Mouse (Mus musculus) adipocyte (in vitro differentiated cells): ENCODE results near the gene Pou3f1.

Source experiments
- DNase-seq: peaks from one replicate; pipeline ENCODE4 v3.0.0-alpha.2; 2016; ENCODE audit warnings: low spot score

Pou3f1 gene

GRCm38 (mm10) chr4:124656518-124656853 is at the start of gene Pou3f1:
Gene Pou3f1, plus strand, starts transcription at chr4:124656807.
- DNase-seq, result no peak

DNA sequence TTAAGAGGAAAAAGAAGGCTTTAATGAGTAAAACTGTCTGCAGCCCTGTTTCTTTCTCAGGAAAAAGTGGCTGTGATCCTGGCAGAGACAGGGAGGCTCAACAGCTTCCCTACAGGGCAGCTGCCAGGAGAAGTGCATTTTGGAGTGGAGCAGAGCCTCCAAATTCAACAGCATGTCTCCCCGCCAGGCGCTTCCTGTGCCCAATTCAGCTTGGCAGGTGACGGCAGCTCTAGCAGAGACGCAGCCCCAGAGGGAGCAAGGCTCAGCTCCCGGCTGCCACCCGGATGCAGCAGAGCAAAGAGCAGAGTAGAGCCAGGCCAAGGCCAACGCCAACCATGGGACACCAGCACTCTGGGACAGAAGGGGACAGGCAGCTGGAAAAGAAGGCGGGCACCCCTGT is 49.4 kb upstream of the Pou3f1 start:
- DNase-seq, result no peak

- no peak for DNase-seq
These were observed 46.5 kb upstream of the Pou3f1 start for GRCm38 (mm10) chr4:124610066-124610465.

DNA sequence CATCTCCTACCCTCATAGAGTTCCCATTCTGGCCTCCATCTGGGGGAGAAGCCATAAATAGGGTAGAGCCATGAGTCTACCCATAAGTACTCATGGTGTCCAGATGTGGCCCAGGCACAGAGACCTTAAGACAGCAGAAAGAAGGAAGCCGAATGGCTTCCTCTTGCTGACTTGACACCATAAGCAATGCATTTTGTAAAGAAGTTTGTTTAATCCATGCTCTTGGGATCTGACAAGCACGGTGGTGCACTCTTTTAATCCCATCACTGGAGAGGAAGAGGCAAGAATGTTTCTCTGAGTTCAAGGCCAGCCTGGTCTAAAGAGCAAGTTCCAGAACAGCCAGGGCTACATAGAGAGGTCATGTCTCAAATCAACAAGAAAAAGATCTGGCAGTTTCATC is 45.9 kb upstream of the Pou3f1 start, which contains the start of gene 3100002H09Rik:
Gene 3100002H09Rik, minus strand, starts transcription at position 101 of the 400 bp plus-strand sequence.
- DNase-seq, result no peak

DNA sequence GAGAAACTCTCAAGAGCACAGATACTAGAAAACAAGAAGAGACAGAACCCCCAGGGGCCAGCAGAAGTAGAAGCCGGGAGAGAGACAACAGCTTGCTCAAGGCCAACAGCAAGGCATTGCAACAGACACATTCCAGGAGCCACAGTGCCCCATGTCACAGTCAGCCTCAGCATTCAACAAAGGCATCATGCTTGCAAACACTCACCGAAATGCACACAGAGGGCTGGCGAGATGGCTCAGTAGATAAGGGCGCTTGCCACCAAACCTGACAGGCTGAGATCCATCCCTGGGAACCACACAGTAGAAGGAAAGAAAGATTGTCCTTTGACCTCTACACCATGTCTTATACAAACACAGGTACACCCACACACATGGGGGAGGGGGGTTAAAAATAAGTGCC is 44.8 kb upstream of the Pou3f1 start:
- peak; percentile 46 for DNase-seq

DNA sequence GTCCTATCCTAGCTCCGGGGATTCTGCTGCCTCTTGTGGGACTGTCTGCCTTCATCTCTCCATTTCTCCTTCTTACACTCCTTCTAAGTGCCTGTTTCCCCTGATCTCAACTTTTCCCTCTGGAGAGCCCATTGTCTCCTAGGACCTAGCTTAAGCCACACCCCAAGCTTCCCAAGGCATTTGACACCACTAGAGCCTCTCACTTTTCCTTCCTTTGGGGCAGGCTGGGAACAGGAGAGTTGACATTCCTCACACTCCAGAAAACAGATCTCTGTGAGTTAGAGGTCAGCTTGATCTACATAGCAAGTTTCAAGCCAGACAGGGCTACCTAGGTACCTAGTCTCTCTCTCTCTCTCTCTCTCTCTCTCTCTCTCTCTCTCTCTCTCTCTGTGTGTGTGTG is 42.4 kb upstream of the Pou3f1 start:
- peak; percentile 9 for DNase-seq

DNA sequence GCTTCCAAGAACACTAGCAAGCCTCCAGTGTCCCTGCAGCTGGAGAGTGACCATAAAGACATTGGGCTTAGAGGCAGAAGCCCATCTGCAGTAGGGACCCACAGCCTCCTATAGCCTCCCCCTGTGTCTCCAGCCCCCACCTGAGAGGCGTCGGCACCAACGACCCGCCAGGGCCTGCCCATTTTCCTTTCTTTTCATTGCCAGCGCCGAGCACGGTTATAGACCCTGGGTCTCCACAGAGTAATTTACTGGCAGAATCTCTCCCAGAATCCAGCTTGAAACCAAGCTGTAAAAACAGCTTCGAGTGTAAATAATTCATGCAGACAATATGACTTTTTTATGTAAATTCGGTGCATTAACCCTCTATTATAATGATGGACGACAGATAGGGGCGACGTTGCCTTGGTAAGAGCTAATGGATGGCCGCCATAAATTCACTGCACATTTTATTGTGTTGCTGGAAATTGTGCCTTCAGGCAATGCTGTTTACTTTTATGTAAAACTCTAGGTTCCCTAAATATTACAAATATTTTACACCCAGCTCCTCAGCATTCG is 41.1 kb upstream of the Pou3f1 start:
- DNase-seq, result no peak

GRCm38 (mm10) chr4:124615986-124616385 is 40.6 kb upstream of the Pou3f1 start:
- DNase-seq, result no peak

DNA sequence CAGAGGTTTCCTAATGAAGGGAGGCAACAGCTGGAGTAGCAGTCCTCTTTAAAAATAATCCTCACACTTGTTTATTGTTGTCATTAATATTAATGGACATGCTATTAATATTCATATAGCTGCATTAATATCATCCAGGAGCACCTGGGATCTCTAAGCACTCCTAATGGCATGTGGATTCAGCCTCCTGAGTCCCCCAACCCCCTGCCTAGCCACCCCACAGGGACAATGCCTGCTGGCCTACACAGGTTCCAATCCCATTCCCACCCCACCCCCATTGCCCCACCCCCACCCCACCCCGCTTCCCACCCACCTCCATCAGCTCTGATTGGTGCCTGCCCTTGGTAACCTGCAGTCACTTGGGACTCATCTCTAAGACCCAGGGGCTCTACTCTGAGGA is 40.0 kb upstream of the Pou3f1 start:
- no peak for DNase-seq

GRCm38 (mm10) chr4:124618599-124618998 is 38.0 kb upstream of the Pou3f1 start:
- no peak for DNase-seq

GRCm38 (mm10) chr4:124621406-124621805 is 35.2 kb upstream of the Pou3f1 start:
- DNase-seq, result no peak

GRCm38 (mm10) chr4:124622566-124622965 is 34.0 kb upstream of the Pou3f1 start:
- no peak for DNase-seq

- DNase-seq, result no peak
These were observed 32.5 kb upstream of the Pou3f1 start for GRCm38 (mm10) chr4:124624111-124624581.

- peak; percentile 8 for DNase-seq
These were observed 29.8 kb upstream of the Pou3f1 start for GRCm38 (mm10) chr4:124626836-124627235.

DNA sequence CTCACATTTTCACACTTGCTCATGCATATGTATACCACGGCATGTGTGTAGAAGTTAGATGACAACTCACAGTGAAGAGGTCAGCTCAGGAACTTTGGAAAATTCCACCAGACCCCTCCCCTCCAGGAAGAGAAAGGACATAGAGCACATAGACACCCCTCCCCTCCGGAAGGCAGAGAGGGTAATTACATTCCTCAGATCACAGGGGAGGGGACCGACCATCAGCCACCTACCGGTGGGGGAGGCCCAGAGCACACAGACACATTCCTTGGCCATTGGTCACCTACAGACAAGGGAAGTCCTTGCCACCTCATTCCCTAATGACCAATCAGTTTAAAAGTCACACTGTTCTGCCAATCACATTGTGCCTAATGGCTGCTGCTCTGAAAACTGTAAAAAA is 25.2 kb upstream of the Pou3f1 start:
- no peak for DNase-seq

GRCm38 (mm10) chr4:124632856-124633255 is 23.8 kb upstream of the Pou3f1 start:
- DNase-seq, result no peak

DNA sequence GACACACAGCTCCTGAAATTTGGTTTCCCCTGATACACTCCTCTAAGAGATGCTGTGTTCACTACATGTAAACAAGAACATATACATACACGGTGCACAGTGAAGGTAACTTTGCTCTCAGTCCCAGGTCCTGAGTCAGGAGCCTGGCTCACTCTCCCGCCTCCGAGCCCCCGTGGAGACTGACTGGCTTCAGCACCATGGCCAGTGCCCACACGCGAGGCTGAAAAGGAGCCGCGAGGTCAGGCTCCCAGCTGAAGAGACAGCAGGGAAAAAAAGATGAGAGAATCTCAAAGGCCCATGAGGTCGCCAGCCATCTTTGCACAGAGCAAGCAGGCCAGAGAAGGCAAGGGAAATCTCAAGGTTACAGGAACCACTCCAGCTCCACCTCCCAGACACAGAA is 23.3 kb upstream of the Pou3f1 start:
- DNase-seq, result no peak

DNA sequence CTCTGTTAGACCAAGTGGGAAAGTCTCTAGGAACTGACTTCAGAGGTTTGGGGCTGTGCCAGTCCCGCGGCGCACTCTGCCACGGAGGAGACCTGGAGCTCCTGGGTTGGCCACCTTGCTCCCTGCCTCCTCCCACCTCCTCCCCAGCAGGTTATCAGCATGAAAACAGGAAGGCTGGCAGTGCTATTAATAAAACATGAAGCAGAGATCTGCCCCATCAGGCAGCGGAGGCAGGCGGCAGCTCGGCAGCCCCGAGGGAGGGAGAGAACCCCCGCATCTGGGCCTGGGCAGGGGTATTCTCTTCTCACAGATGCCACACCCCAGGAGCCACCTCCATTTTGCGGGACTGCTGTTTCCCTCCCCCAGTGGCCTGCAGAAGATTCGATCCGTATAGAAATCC is 16.9 kb upstream of the Pou3f1 start:
- no peak for DNase-seq

- DNase-seq, result no peak
These were observed 12.7 kb upstream of the Pou3f1 start for GRCm38 (mm10) chr4:124643859-124644258.

- peak; percentile 16 for DNase-seq
These were observed 11.6 kb upstream of the Pou3f1 start for GRCm38 (mm10) chr4:124644974-124645433.

DNA sequence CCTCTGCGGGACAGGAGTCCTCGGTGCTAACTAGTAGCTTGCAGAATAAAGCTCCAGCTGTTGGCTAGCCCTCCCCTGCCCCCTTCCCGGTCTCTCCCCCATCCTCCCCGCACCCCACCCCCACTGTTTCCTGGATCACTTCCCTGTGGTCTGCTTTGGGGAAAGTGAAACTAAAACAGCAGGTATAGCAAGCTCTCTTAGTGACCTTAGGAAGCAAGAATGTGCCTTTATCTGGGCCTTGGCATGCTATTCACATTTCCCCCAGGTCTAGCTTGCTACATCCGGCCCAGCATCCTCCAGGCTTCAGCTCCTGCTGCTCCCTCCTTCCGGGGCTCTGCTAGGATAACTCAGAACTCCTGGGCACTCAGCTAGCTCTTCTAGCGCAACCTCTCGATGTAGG is 10.0 kb upstream of the Pou3f1 start:
- no peak for DNase-seq

DNA sequence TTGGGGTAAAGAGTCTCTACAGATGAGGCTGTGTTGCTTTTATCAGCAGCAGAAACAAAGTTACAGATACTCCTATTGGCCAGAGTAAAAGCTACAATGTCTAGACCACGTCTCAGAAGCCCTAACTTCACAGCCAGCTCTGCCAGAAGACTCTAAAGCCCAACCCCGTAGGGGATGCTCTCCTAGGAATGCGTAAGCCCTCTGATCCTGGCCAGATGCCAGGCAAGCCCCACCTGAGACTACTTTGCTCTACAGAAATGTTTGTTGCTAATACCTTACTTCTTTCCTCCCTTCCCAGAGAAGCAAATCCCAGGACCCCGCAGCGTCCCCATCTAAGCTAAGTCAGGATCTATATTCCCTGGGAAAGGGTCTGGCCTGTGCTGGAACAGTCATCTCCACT is 8.7 kb upstream of the Pou3f1 start:
- DNase-seq, result no peak

- DNase-seq, result no peak
These were observed 3.7 kb upstream of the Pou3f1 start for GRCm38 (mm10) chr4:124652886-124653285.

DNA sequence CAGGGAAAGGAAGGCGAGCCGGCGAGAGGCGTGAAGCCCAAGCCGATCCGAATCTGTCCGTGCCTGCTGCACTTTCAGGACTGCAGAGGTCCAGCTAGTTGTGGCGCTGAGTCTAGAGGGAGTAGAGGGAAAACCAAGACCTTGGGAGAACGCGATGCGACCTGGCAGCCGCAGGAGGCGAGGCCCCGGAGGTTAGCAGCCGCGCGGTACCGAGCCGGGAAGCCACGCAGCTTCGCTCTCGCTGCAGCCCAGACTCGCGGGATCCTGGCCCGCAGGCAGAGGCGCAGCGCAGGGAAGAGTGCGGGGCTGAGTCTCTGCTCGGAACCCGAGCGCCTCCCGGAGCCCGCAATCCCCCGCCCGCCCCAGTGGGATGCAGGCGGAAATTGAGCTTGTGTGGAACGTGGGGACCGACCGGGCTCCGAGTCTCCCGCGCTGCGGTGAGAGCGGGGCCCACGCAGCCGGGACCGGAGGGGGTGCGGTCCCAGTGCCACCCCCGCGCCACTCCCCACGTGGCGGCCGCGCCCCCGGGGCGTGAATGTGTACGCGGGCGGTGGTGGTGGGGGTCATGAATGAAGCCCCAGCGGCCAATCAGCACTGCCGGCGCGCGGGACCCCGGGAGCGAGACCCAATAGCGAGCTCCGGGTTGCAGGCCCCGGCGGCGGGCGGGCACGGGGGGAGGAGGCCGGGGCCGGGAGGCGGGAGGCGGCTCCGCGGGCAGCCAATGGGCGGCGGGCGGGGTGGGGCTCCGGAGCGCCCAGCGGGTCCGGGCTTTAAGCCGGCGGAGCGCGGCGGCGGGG is 445 bp downstream of the Pou3f1 start:
- DNase-seq, result no peak
